Mouse (Mus musculus) embryonic facial prominence, embryonic 13.5 days (tissue): ENCODE results near the gene Il3ra. TPM values are rescaled to one million over a fixed set of nuclear protein-coding genes. Genes with fewer than 3 reads are reported as not detected.

Source experiments
- ATAC-seq: fragments of 200-750 bp; cut with Nextera tagmentation; 2 replicates; pipeline ENCODE4 v1.8.0; 2017; ENCODE audit warnings: low read depth; ENCODE audit not compliant: insufficient number of reproducible peaks, insufficient read depth, low FRiP score, low TSS enrichment
- H3K27ac ChIP-seq: fragments of 300-500 bp; sonication (generic); 2 replicates; pipeline ENCODE4 v1.5.1; 2015; ENCODE audit warnings: moderate library complexity, mild to moderate bottlenecking, inconsistent platforms
- H3K27me3 ChIP-seq: fragments of 300-500 bp; sonication (generic); 2 replicates; pipeline ENCODE4 v1.6.1; 2015; ENCODE audit warnings: mild to moderate bottlenecking, inconsistent platforms
- H3K36me3 ChIP-seq: fragments of 300-500 bp; sonication (generic); 2 replicates; pipeline ENCODE4 v1.6.1; 2015; ENCODE audit warnings: mild to moderate bottlenecking, inconsistent platforms
- H3K4me1 ChIP-seq: fragments of 300-500 bp; sonication (generic); 2 replicates; pipeline ENCODE4 v1.6.1; 2015; ENCODE audit warnings: inconsistent platforms
- H3K4me2 ChIP-seq: fragments of 300-500 bp; sonication (generic); 2 replicates; pipeline ENCODE4 v1.6.1; 2015; ENCODE audit warnings: moderate library complexity, mild to moderate bottlenecking, inconsistent platforms
- H3K4me3 ChIP-seq: fragments of 300-500 bp; sonication (generic); 2 replicates; pipeline ENCODE4 v1.5.1; 2015; ENCODE audit warnings: mild to moderate bottlenecking, inconsistent platforms
- H3K9ac ChIP-seq: fragments of 300-500 bp; sonication (generic); 2 replicates; pipeline ENCODE4 v1.6.1; 2015; ENCODE audit warnings: mild to moderate bottlenecking, inconsistent platforms
- H3K9me3 ChIP-seq: fragments of 300-500 bp; sonication (generic); 2 replicates; pipeline ENCODE4 v1.6.1; 2016; ENCODE audit warnings: inconsistent platforms
- WGBS: fragments of 180-500 bp; shearing (Covaris S2); methylation state at CpG from one replicate; pipeline ENCODE4 v1.1.7; 2015; ENCODE audit warnings: mixed read lengths; 5-methylcytosine and 5-hydroxymethylcytosine counted together
- polyA plus RNA-seq: library from polyadenylated mRNA; unstranded; fragments of >200 nt; fragmentation: Nextera tagmentation; extraction: Ambion mirVana; gene quantifications from 2 replicates; pipeline ENCODE4 v1.2.1, GENCODE M21; 2015

Gene Il3ra
- 3.8 and 4.4 TPM in 2 replicates for polyA plus RNA-seq

DNA sequence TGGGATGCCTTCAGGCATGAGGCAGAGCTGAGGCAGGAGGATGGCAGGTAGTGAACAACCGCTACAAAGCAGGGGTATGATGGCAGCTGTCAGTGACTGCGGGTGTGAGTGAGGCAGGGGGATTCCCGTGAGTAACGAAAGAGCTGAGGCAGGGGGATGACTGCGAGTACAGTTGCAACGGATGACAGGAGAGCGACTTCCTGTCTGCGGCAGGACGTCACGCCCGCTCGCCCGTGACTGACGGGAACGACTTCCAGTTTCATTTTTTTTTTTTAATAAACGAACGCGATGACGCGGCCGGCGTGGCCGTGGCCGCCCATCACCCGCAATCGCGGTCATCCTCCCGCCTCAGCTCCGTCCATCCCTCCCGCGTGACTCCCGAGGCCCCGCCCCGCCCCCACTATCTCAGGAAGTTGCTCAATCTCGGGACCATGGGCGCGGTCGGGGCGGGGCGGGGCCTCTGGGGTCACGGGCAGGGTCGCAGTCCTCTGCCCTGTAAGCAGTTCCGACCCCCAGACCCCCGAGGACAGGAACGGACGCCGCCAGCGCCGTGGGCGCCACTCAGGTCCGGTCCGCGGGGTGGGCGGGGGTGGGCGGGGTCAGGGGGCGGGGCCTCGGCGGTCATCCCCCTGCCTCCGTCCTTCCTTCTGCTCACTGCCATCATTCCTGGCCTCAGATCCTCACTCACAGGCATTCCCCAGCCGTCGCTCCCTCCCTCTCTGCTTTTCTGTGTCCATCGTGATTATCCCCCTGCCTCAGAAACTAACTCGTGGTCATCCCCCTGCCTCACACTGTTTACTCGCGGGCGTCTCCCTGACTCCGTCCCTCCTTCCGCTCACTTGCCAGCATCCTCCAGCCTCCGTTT is at the start of gene Il3ra:
TSS of gene Il3ra (plus strand) at position 328 of the 865 bp plus-strand sequence.
- peak within 1 kb of the TSS; percentile 73 for H3K4me2 ChIP-seq
- H3K36me3 ChIP-seq, result peaks cover 30% of the 10 kb centered on the region
- peak within 1 kb of the TSS; percentile 33; the same call in 1 of the 2 replicates for H3K27ac ChIP-seq
- peak; percentile 26 for ATAC-seq
- no peaks in the 10 kb centered on the region for H3K4me1 ChIP-seq
- H3K27me3 ChIP-seq, result no peaks in the 10 kb centered on the region
- H3K9ac ChIP-seq, result peak within 1 kb of the TSS; percentile 67
- WGBS, result 3% methylated on average over 48 of the region's 69 CpGs
- H3K9me3 ChIP-seq, result peaks cover 55% of the 10 kb centered on the region
- peak within 1 kb of the TSS; percentile 59 for H3K4me3 ChIP-seq

DNA sequence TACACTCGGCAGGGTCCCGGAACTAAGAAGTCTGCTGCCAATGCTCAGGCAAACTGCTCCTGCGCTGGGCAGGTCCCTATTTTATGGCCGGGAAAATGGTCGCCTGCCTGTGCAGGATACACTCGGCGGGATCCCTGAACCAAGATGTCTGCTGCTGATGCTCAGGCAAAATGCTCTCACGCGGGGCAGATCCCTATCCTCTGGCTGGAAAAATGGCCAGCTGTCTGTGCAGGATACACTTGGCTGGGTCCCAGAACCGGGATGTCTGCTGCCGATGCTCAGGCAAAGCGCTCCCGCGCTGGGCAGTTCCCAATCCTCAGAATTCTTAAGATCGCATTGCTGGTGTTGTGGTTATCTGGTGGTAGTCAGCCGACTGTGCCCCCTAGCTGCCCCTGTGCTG is 37.1 kb upstream of the Il3ra start:
- no peak overlapping the region for H3K4me3 ChIP-seq
- 57% methylated on average over 16 of the region's 16 CpGs for WGBS
- H3K4me1 ChIP-seq, result no peaks in the 10 kb centered on the region
- H3K4me2 ChIP-seq, result peak overlapping the region; percentile 22
- no peaks in the 10 kb centered on the region for H3K9me3 ChIP-seq
- H3K27ac ChIP-seq, result no peak overlapping the region
- no peaks in the 10 kb centered on the region for H3K27me3 ChIP-seq
- ATAC-seq, result no peak
- H3K36me3 ChIP-seq, result no peaks in the 10 kb centered on the region
- H3K9ac ChIP-seq, result no peak overlapping the region

GRCm38 (mm10) chr14:14309416-14309815 is 36.7 kb upstream of the Il3ra start:
- Histone ChIP-seq H3K4me1 (no peaks in the 10 kb centered on the region), H3K27ac (no peak overlapping the region), H3K4me3 (no peak overlapping the region), H3K9me3 (no peaks in the 10 kb centered on the region), H3K27me3 (no peaks in the 10 kb centered on the region), H3K9ac (no peak overlapping the region), H3K4me2 (0 out of 2 replicates have a peak overlapping the region, but pooled peaks have one; percentile 22), H3K36me3 (no peaks in the 10 kb centered on the region)
- no peak for ATAC-seq
- 53% methylated on average over 14 of the region's 14 CpGs for WGBS

DNA sequence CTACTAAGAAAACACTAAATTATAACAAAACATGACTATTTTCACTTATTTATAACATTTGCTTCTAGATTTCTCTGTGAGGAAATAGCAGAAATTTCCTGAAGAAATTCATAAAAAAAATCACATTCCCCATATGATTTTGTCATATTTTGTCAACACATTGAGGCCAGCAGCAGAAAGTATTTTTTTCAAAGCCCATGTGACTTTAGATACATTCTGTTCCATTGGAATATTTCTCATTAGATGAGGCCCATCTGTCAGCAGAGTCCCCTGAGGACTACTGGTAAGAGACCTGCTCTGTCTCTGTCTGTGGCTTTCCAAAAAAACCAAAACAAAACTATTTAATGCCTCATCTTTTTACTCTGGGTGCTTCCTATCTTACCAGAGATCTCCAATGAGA is 23.5 kb upstream of the Il3ra start, which contains the start of gene Olfr31:
TSS of gene Olfr31 (plus strand) at position 301 of the 400 bp plus-strand sequence.
- H3K9me3 ChIP-seq, result no peaks in the 10 kb centered on the region
- no peak within 1 kb of the TSS for H3K27ac ChIP-seq
- no peaks in the 10 kb centered on the region for H3K36me3 ChIP-seq
- H3K4me2 ChIP-seq, result no peak within 1 kb of the TSS
- H3K9ac ChIP-seq, result no peak within 1 kb of the TSS
- H3K27me3 ChIP-seq, result no peaks in the 10 kb centered on the region
- no peak for ATAC-seq
- H3K4me1 ChIP-seq, result no peaks in the 10 kb centered on the region
- H3K4me3 ChIP-seq, result no peak within 1 kb of the TSS

DNA sequence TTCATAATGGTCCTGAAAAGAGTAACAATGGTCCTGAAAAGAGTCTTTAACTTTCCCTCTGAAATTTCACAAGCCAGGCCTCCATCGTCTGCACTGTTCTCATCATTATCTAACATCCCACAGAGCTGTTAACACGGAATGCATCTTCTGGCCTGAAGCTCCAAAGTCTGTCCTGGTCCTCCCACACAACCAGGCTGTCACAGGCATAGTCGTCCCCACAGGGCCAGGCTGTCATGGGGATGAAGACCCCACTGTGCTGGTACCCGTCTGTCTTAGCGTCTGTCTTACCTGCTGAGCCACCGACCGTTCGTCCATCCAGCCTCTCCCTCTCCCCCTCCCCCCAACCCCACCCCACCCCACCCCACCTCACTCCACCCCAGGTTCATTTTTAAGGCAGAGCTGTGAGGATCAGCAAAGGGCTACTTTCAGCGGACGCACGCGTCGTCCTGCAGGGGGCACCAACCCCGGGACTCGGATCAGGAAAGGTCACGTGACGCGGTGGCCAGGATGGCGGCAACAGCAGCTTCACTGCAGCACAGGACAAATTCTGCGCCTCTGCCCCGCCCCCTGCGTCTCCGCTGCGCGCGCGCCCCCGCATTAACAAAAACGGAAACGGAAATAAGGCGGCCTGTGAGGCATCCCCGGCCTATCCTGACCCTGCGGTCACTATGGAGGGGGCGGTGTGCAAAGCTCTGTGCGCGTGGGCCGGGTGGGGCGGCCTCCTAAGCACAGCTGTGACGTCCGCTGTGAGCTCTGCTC is 783 bp upstream of the Il3ra start:
- Histone ChIP-seq H3K9me3 (peaks cover 47% of the 10 kb centered on the region), H3K27ac (peak overlapping the region; percentile 33; the same call in 1 of the 2 replicates), H3K4me2 (peak overlapping the region; percentile 73), H3K4me1 (no peaks in the 10 kb centered on the region), H3K4me3 (peak overlapping the region; percentile 59), H3K27me3 (no peaks in the 10 kb centered on the region), H3K9ac (peak overlapping the region; percentile 67), H3K36me3 (peaks cover 21% of the 10 kb centered on the region)
- ATAC-seq, result peak; percentile 76
- WGBS, result 7% methylated on average over 39 of the region's 40 CpGs

DNA sequence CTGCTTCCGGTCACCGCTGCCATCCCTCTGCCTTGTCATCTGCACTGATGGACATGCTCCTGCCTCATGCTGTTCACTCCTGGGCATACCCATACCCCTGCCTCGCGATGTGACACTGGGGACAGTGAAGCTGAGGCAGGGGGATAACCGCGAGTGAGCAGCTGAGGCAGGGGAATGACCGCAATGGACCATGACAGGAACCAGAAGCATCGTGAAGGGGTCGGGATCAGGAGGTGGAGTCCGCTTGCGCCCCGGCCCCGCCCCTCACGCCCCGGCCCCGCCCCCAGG is 682 bp downstream of the Il3ra start:
- Histone ChIP-seq H3K36me3 (peaks cover 30% of the 10 kb centered on the region), H3K4me3 (peak overlapping the region; percentile 59), H3K9me3 (peaks cover 61% of the 10 kb centered on the region), H3K4me1 (no peaks in the 10 kb centered on the region), H3K4me2 (peak overlapping the region; percentile 73), H3K27me3 (no peaks in the 10 kb centered on the region), H3K9ac (peak overlapping the region; percentile 67; the same call in 1 of the 2 replicates), H3K27ac (no peak overlapping the region)
- ATAC-seq, result no peak
- 31% methylated on average over 16 of the region's 16 CpGs for WGBS

- Histone ChIP-seq H3K9ac (no peak overlapping the region), H3K36me3 (peaks cover 30% of the 10 kb centered on the region), H3K4me2 (0 out of 2 replicates have a peak overlapping the region, but pooled peaks have one; percentile 73), H3K4me1 (no peaks in the 10 kb centered on the region), H3K4me3 (peak overlapping the region; percentile 59), H3K9me3 (peaks cover 66% of the 10 kb centered on the region), H3K27me3 (no peaks in the 10 kb centered on the region), H3K27ac (no peak overlapping the region)
- WGBS, result 82% methylated on average over 17 of the region's 17 CpGs
- no peak for ATAC-seq
Observed at GRCm38 (mm10) chr14:14347151-14347835, 1.2 kb downstream of the Il3ra start.

GRCm38 (mm10) chr14:14347836-14348621 is 2.0 kb downstream of the Il3ra start:
- ATAC-seq, result no peak
- Histone ChIP-seq H3K9me3 (peaks cover 67% of the 10 kb centered on the region), H3K4me3 (no peak overlapping the region), H3K4me2 (no peak overlapping the region), H3K27ac (no peak overlapping the region), H3K9ac (no peak overlapping the region), H3K4me1 (no peaks in the 10 kb centered on the region), H3K36me3 (peaks cover 30% of the 10 kb centered on the region), H3K27me3 (no peaks in the 10 kb centered on the region)
- WGBS, result 96% methylated on average over 14 of the region's 14 CpGs

DNA sequence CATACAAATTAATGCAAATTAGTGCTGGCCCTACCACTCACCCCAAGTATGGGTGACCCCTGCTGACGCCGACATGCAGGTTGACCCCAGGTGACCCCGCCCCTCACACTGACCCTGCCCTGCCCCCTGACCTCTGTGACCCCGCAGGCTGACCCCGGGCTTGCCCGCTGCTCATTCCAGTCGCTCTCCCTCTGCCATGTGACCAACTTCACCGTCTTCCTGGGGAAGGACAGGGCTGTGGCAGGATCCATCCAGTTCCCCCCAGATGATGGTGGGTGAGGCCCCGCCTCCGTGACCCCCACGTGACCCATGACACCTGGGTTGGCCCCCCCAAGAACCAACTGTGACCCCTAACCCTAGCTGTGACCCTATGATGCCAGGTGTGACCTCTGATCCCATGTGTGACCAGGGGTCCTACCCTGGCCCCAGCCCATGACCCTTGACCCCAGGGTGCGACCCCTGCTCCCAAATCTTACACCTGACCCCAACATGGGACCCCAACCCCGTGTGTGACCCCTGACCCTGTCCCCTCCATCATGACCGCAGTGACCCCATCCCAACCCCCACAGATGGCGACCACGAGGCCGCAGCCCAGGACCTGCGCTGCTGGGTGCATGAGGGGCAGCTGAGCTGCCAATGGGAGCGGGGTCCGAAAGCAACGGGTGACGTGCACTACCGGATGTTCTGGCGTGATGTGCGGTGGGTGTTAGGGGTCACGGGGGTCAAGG is 2.8 kb downstream of the Il3ra start:
- Histone ChIP-seq H3K4me2 (no peak overlapping the region), H3K4me1 (no peaks in the 10 kb centered on the region), H3K27me3 (no peaks in the 10 kb centered on the region), H3K27ac (no peak overlapping the region), H3K36me3 (peaks cover 30% of the 10 kb centered on the region), H3K9me3 (peaks cover 66% of the 10 kb centered on the region), H3K4me3 (no peak overlapping the region), H3K9ac (no peak overlapping the region)
- ATAC-seq, result no peak
- WGBS, result 96% methylated on average over 26 of the region's 26 CpGs

GRCm38 (mm10) chr14:14349485-14350262 is 3.6 kb downstream of the Il3ra start:
- Histone ChIP-seq H3K36me3 (peaks cover 30% of the 10 kb centered on the region), H3K9ac (no peak overlapping the region), H3K27ac (no peak overlapping the region), H3K27me3 (no peaks in the 10 kb centered on the region), H3K9me3 (peaks cover 66% of the 10 kb centered on the region), H3K4me2 (no peak overlapping the region), H3K4me3 (no peak overlapping the region), H3K4me1 (no peaks in the 10 kb centered on the region)
- 94% methylated on average over 20 of the region's 20 CpGs for WGBS
- no peak for ATAC-seq
